Mouse (Mus musculus): ENCODE measurements at regions not wholly inside any gene's neighbourhood (a gene's known extent, or its start where the extent isn't known, plus 50 kb on each side); places are given as distances from the start of the nearest gene placed in this dataset.
"Not testable (repeated sequence)": the region's sequence is repeated elsewhere in the genome, so short reads cannot be mapped to it uniquely, and the experiment has no call there.

- no peak for TF ChIP-seq CTCF (IDR thresholded peaks at IDR 0.05)
- no peak for DNase-seq
- H3K27ac ChIP-seq: no peak overlapping the region
- intact Hi-C loops (cut with DNase I): no loop called here
- H3K4me3 ChIP-seq: no peak overlapping the region
Observed at GRCm38 (mm10) chr2:109402556-109402955, 122.0 kb upstream of the Mettl15 start.

GRCm38 (mm10) chr2:109404262-109404661, 123.7 kb upstream of the Mettl15 start:
- Histone ChIP-seq H3K27ac (no peak overlapping the region), H3K4me3 (no peak overlapping the region)
- intact Hi-C loops (cut with DNase I): no loop called here
- no peak for DNase-seq
- TF ChIP-seq CTCF (IDR thresholded peaks at IDR 0.05): no peak

- Histone ChIP-seq H3K4me3 (peak overlapping the region; percentile 24; the same call in 1 of the 2 replicates), H3K27ac (peak overlapping the region; percentile 48)
- intact Hi-C loops (cut with DNase I): no loop called here
- TF ChIP-seq CTCF (IDR thresholded peaks at IDR 0.05): no peak
- peak; percentile 15 for DNase-seq
Observed at GRCm38 (mm10) chr2:109406591-109407079, 126.1 kb upstream of the Mettl15 start.

GRCm38 (mm10) chr2:109420098-109420497, 139.6 kb upstream of the Mettl15 start:
- Histone ChIP-seq H3K27ac (no peak overlapping the region), H3K4me3 (no peak overlapping the region)
- no peak for TF ChIP-seq CTCF (IDR thresholded peaks at IDR 0.05)
- intact Hi-C loops (cut with DNase I): no loop called here
- no peak for DNase-seq

- intact Hi-C loops (cut with DNase I): no loop called here
- no peak overlapping the region for H3K4me3 ChIP-seq
- TF ChIP-seq CTCF (IDR thresholded peaks at IDR 0.05): no peak
- DNase-seq: no peak
- no peak overlapping the region for H3K27ac ChIP-seq
Observed at GRCm38 (mm10) chr2:109431183-109431582, 150.6 kb upstream of the Mettl15 start.

GRCm38 (mm10) chr2:109442551-109443120, 162.1 kb upstream of the Mettl15 start:
- Histone ChIP-seq H3K4me3 (no peak overlapping the region), H3K27ac (no peak overlapping the region)
- TF ChIP-seq CTCF (IDR thresholded peaks at IDR 0.05): no peak
- intact Hi-C loops (cut with DNase I): no loop called here
- DNase-seq: no peak

GRCm38 (mm10) chr2:109443521-109444066, 163.0 kb upstream of the Mettl15 start:
- intact Hi-C loops (cut with DNase I): no loop called here
- TF ChIP-seq CTCF (IDR thresholded peaks at IDR 0.05): no peak
- Histone ChIP-seq H3K4me3 (no peak overlapping the region), H3K27ac (no peak overlapping the region)
- DNase-seq: no peak

- intact Hi-C loops (cut with DNase I); DNase-seq; H3K27ac ChIP-seq; H3K4me3 ChIP-seq: not testable (repeated sequence)
Observed at GRCm38 (mm10) chr2:109462246-109462645, 181.7 kb upstream of the Mettl15 start.

- no peak for DNase-seq
- no peak for TF ChIP-seq CTCF (IDR thresholded peaks at IDR 0.05)
- no peak overlapping the region for H3K4me3 ChIP-seq
- intact Hi-C loops (cut with DNase I): no loop called here
- H3K27ac ChIP-seq: no peak overlapping the region
Observed at GRCm38 (mm10) chr2:109484306-109484705, 190.2 kb upstream of the Bdnf start.

GRCm38 (mm10) chr2:109487591-109487990, 186.9 kb upstream of the Bdnf start:
- no peak for TF ChIP-seq CTCF (IDR thresholded peaks at IDR 0.05)
- intact Hi-C loops (cut with DNase I): no loop called here

GRCm38 (mm10) chr2:109502186-109502585, 172.3 kb upstream of the Bdnf start:
- no peak for TF ChIP-seq CTCF (IDR thresholded peaks at IDR 0.05)
- intact Hi-C loops (cut with DNase I): no loop called here
- no peak overlapping the region for H3K4me3 ChIP-seq
- DNase-seq: no peak
- no peak overlapping the region for H3K27ac ChIP-seq

More at GRCm38 (mm10) chr2:109487591-109487990, 186.9 kb upstream of the Bdnf start:
- DNase-seq: no peak
- H3K4me3 ChIP-seq: no peak overlapping the region
- no peak overlapping the region for H3K27ac ChIP-seq

- no peak for TF ChIP-seq CTCF (IDR thresholded peaks at IDR 0.05)
- intact Hi-C loops (cut with DNase I): no loop called here
- Histone ChIP-seq H3K27ac (peak overlapping the region; percentile 40; the same call in 1 of the 2 replicates), H3K4me3 (no peak overlapping the region)
- no peak for DNase-seq
Observed at GRCm38 (mm10) chr2:109504906-109505305, 169.6 kb upstream of the Bdnf start.

- DNase-seq: no peak
- Histone ChIP-seq H3K4me3 (no peak overlapping the region), H3K27ac (no peak overlapping the region)
- intact Hi-C loops (cut with DNase I): no loop called here
- TF ChIP-seq CTCF (IDR thresholded peaks at IDR 0.05): no peak
Observed at GRCm38 (mm10) chr2:109510070-109510979, 164.2 kb upstream of the Bdnf start.

Measured in gastrocnemius, adult 2 months (tissue).